ENCODE assay signal across 9 mouse cellular contexts in genomic region chr1:80758798-80759184, GRCm38 (mm10). TPM values are rescaled to one million over a fixed set of nuclear protein-coding genes. Genes with fewer than 3 reads are reported as not detected.
DNase-seq lines count a peak whose midpoint lies in the region; ATAC-seq and TF ChIP-seq lines count a peak whose summit lies in the region.
"Had no signal": no experiment of that assay in that cellular context is flagged by ENCODE, and none has a peak within 500 bp of the region (broad histone marks: within the 10 kb centered on the region; RNA-seq: fewer than 3 reads in every experiment).

No protein-coding gene starts in this region.

- 14% methylated on average over 6 of the region's 6 CpGs for WGBS in spleen, adult 2 months
- 11% methylated on average over 6 of the region's 6 CpGs for WGBS in liver, embryonic 11.5 days
- WGBS in stomach, postnatal 0 days: 18% methylated on average over 6 of the region's 6 CpGs

- H3K9me3 ChIP-seq in liver, embryonic 11.5 days (ENCODE audit: control insufficient read depth, low read length): no peaks in the 10 kb centered on the region
- no peaks in the 10 kb centered on the region for H3K9me3 ChIP-seq in stomach, postnatal 0 days (ENCODE audit: control insufficient read depth, low read length)

- no peak for TF ChIP-seq POLR2A in spleen, adult 2 months (IDR thresholded peaks at IDR 0.05; ENCODE audit: low read depth, low read length)

- no peak for TF ChIP-seq EP300 in stomach, postnatal 0 days (optimal IDR thresholded peaks at IDR 0.05)

- H3K9ac ChIP-seq in liver, embryonic 11.5 days (ENCODE audit: low read depth, low read length): peak overlapping the region; percentile 43; the same call in 1 of the 2 replicates
- H3K9ac ChIP-seq in stomach, postnatal 0 days (ENCODE audit: low read length): peak overlapping the region; percentile 45

- H3K4me2 ChIP-seq in liver, embryonic 11.5 days: peak overlapping the region; percentile 84
- H3K4me2 ChIP-seq in stomach, postnatal 0 days (replicated peaks; ENCODE audit: low read depth): peak overlapping the region; percentile 76

- peak overlapping the region; percentile 62 for H3K4me3 ChIP-seq in spleen, adult 2 months (ENCODE audit: extremely low read depth, insufficient read depth, insufficient read length)
- peak overlapping the region; percentile 57 for H3K4me3 ChIP-seq in liver, embryonic 11.5 days (ENCODE audit: low read depth, low read length)
- H3K4me3 ChIP-seq in stomach, postnatal 0 days (ENCODE audit: low read depth, low read length): peak overlapping the region; percentile 54

- TF ChIP-seq CTCF in spleen, adult 2 months (IDR thresholded peaks at IDR 0.05; ENCODE audit: extremely low read depth, insufficient read depth, insufficient read length, insufficient replicate concordance): no peak
- no peak for TF ChIP-seq CTCF in stomach, postnatal 0 days (IDR thresholded peaks at IDR 0.05; ENCODE audit: low read depth)

- H3K27ac ChIP-seq in spleen, adult 2 months (ENCODE audit: insufficient read depth, low read length): peak overlapping the region; percentile 78
- H3K27ac ChIP-seq in liver, embryonic 11.5 days (ENCODE audit: low read depth, low read length): no peak overlapping the region
- H3K27ac ChIP-seq in stomach, postnatal 0 days (replicated peaks): no peak overlapping the region

- DNase-seq in embryo, embryonic 10.5 days (ENCODE audit: low spot score): peak; percentile 50
- DNase-seq in embryo, embryonic 11 days: no peak
- no peak for DNase-seq in spleen, adult 2 months (ENCODE audit: low read depth in 1 of 2, low spot score in 2 of 2)
- no peak for DNase-seq in spleen, postnatal 4 days (ENCODE audit: low spot score in 2 of 2)
- DNase-seq in liver, embryonic 11.5 days (ENCODE audit: low spot score): no peak
- DNase-seq in stomach, postnatal 0 days (ENCODE audit: low spot score): no peak
- DNase-seq in retina, postnatal 1 day: no peak
- DNase-seq: cerebellum, adult 11-12 months had no signal

- peaks cover 14% of the 10 kb centered on the region for H3K4me1 ChIP-seq in spleen, adult 2 months (ENCODE audit: control insufficient read depth, insufficient read depth, insufficient read length)
- peaks cover 5% of the 10 kb centered on the region; the same call in 1 of the 2 replicates for H3K4me1 ChIP-seq in liver, embryonic 11.5 days (replicated peaks; ENCODE audit: control insufficient read depth, insufficient read depth, low read length)
- H3K4me1 ChIP-seq in stomach, postnatal 0 days (replicated peaks; ENCODE audit: control insufficient read depth, insufficient read depth): no peaks in the 10 kb centered on the region

- H3K36me3 ChIP-seq in spleen, adult 2 months (ENCODE audit: control insufficient read depth, insufficient read depth, low read length): no peaks in the 10 kb centered on the region
- H3K36me3 ChIP-seq in liver, embryonic 11.5 days (ENCODE audit: control insufficient read depth, insufficient read depth, low read length): no peaks in the 10 kb centered on the region
- H3K36me3 ChIP-seq in stomach, postnatal 0 days (ENCODE audit: control insufficient read depth, insufficient read depth, low read length): no peaks in the 10 kb centered on the region

- no peak; the same call in 1 of the 2 replicates for ATAC-seq in liver, embryonic 11.5 days (replicated peaks; ENCODE audit: low FRiP score)
- no peak for ATAC-seq in stomach, postnatal 0 days (ENCODE audit: low FRiP score, low TSS enrichment)
- no peak for ATAC-seq in monocyte, adult 5-6 weeks (replicated peaks; ENCODE audit: insufficient number of reproducible peaks, low FRiP score, low TSS enrichment, poor library complexity, severe bottlenecking)

- no peaks in the 10 kb centered on the region for H3K27me3 ChIP-seq in spleen, adult 2 months (ENCODE audit: control insufficient read depth, insufficient read depth, low read length)
- peaks cover 23% of the 10 kb centered on the region for H3K27me3 ChIP-seq in liver, embryonic 11.5 days (replicated peaks; ENCODE audit: control insufficient read depth, insufficient read depth, low read length)
- 0 out of 2 replicates have a peak, but pooled peaks cover 4% of the 10 kb centered on the region for H3K27me3 ChIP-seq in stomach, postnatal 0 days (ENCODE audit: control insufficient read depth, insufficient read depth, low read length)

RNA-seq across cellular contexts. Expression of gene Dock10, which starts 0.5 kb away (rescaled TPM):
- 24.5 and 28.5 TPM in 2 replicates for polyA plus RNA-seq in spleen, adult 2 months (2012; rRNA removed)
- polyA plus RNA-seq in liver, embryonic 11.5 days (2014; fragmentation: Nextera tagmentation; extraction: Ambion mirVana): 3.1 and 4.6 TPM in 2 replicates
- polyA plus RNA-seq in stomach, postnatal 0 days (2015; fragmentation: Nextera tagmentation; extraction: Ambion mirVana): 2.8 and 3.3 TPM in 2 replicates
- 171 to 265 TPM (median 188 TPM) in 3 replicates for total RNA-seq in monocyte, adult 5-6 weeks (2017)
